Mouse (Mus musculus): ENCODE data around the gene Nob1. TPM values are rescaled to one million over a fixed set of nuclear protein-coding genes. Genes with fewer than 3 reads are reported as not detected.

Gene Nob1
- polyA plus RNA-seq, 2 experiments = 51.8 to 99.8 TPM

DNA sequence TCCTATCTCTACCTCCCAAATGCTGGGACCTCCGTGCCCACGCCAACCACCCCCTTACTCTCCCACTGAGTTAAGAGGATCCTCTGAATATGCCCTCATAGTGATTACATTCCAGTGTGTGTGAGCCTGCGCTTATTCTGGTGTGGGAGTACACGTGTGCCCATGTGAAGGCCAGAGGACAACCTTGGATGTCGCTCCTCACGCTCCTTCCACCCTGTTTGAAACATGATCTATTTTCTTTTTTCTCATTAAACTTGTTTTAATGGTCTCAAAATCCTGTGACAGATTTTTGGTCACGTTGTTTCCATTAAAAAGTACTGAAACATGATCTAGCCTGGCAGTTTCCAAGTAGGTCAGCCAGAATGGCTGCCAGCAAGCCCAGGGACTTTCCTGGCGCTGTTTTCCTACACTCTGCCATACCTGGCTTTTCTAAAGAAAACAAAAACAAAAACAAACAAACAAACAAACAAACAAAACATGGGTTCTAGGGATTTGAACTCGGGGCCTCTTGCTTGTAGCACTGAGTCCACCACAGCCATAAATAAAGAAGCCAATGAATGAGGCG is 28.7 kb downstream of the Nob1 start:
- H3K9me3 ChIP-seq (ENCODE audit: control insufficient read depth, low read length) = no peaks in the 10 kb centered on the region
- no peak overlapping the region for H3K4me2 ChIP-seq (replicated peaks; ENCODE audit: low read depth, low read length, severe bottlenecking)
- TF ChIP-seq POLR2A (IDR thresholded peaks at IDR 0.05; ENCODE audit: borderline replicate concordance, extremely low read depth, insufficient read depth, insufficient read length) = no peak
- H3K9ac ChIP-seq (ENCODE audit: low read depth, low read length, severe bottlenecking) = no peak overlapping the region
- DNase-seq (ENCODE audit: low spot score) = peak; percentile 41
- H3K4me1 ChIP-seq (ENCODE audit: control insufficient read depth, insufficient read depth, low read length) = peaks cover 15% of the 10 kb centered on the region
- H3K27me3 ChIP-seq (ENCODE audit: control insufficient read depth, insufficient read depth, low read length) = no peaks in the 10 kb centered on the region
- H3K4me3 ChIP-seq (replicated peaks; ENCODE audit: low read length) = no peak overlapping the region
- 38% methylated on average over 10 of the region's 10 CpGs for WGBS
- no peaks in the 10 kb centered on the region for H3K36me3 ChIP-seq (ENCODE audit: control insufficient read depth, insufficient read depth, low read length)
- ATAC-seq (ENCODE audit: low FRiP score, low read depth) = no peak
- no peak overlapping the region for H3K27ac ChIP-seq (replicated peaks; ENCODE audit: low read depth, low read length)

DNA sequence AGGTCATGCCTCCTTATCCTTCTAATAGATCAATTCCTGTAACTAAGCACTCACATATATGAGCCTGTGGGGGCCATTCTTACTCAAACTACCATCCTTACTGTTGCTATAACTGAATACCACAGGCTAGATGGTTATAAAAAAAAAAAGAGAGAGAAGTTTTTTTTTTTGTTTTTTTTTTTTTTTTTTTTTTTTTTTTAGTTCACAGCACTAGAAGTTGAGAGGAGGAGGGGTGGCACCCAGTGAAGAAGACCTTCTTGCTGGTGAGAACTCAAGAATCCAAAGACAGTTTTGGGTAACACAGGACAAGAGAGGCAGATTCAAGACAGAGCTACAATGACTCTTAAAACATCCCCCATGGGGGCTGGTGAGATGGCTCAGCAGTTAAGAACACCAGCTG is 29.5 kb downstream of the Nob1 start:
- Histone ChIP-seq H3K27me3 (ENCODE audit: control insufficient read depth, insufficient read depth, low read length) (no peaks in the 10 kb centered on the region), H3K27ac (replicated peaks; ENCODE audit: low read depth, low read length) (no peak overlapping the region), H3K4me1 (ENCODE audit: control insufficient read depth, insufficient read depth, low read length) (peaks cover 15% of the 10 kb centered on the region), H3K4me2 (replicated peaks; ENCODE audit: low read depth, low read length, severe bottlenecking) (no peak overlapping the region), H3K9ac (ENCODE audit: low read depth, low read length, severe bottlenecking) (no peak overlapping the region), H3K9me3 (ENCODE audit: control insufficient read depth, low read length) (no peaks in the 10 kb centered on the region), H3K36me3 (ENCODE audit: control insufficient read depth, insufficient read depth, low read length) (no peaks in the 10 kb centered on the region), H3K4me3 (replicated peaks; ENCODE audit: low read length) (no peak overlapping the region)
- ATAC-seq (ENCODE audit: low FRiP score, low read depth) = no peak
- DNase-seq (ENCODE audit: low spot score) = no peak
- no peak for TF ChIP-seq POLR2A (IDR thresholded peaks at IDR 0.05; ENCODE audit: borderline replicate concordance, extremely low read depth, insufficient read depth, insufficient read length)

DNA sequence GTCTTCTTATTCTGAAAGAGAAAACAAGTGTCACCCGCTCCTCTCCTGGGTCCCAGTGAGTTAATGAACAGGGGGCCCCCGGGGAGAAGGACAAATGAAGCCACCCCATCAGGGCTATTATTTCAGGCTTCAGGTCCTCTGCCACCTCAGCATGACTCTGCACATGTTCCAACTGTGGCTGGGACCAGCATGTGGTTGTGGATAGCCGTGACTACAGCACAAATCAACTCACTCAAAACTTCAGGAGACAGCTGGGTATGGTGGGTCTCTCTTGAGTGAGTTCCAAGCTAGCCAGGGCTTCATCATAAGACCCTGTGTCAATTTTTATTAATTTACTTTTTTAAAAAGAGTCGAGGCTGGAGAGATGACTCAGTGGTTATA is 33.7 kb downstream of the Nob1 start:
- no peak overlapping the region for H3K4me3 ChIP-seq (replicated peaks; ENCODE audit: low read length)
- no peak overlapping the region for H3K27ac ChIP-seq (replicated peaks; ENCODE audit: low read depth, low read length)
- H3K9me3 ChIP-seq (ENCODE audit: control insufficient read depth, low read length) = no peaks in the 10 kb centered on the region
- 76% methylated on average over 4 of the region's 4 CpGs for WGBS
- no peak for TF ChIP-seq POLR2A (IDR thresholded peaks at IDR 0.05; ENCODE audit: borderline replicate concordance, extremely low read depth, insufficient read depth, insufficient read length)
- peaks cover 18% of the 10 kb centered on the region for H3K4me1 ChIP-seq (ENCODE audit: control insufficient read depth, insufficient read depth, low read length)
- H3K9ac ChIP-seq (ENCODE audit: low read depth, low read length, severe bottlenecking) = no peak overlapping the region
- H3K36me3 ChIP-seq (ENCODE audit: control insufficient read depth, insufficient read depth, low read length) = no peaks in the 10 kb centered on the region
- no peak for DNase-seq (ENCODE audit: low spot score)
- no peak overlapping the region for H3K4me2 ChIP-seq (replicated peaks; ENCODE audit: low read depth, low read length, severe bottlenecking)
- no peaks in the 10 kb centered on the region for H3K27me3 ChIP-seq (ENCODE audit: control insufficient read depth, insufficient read depth, low read length)
- ATAC-seq (ENCODE audit: low FRiP score, low read depth) = no peak

DNA sequence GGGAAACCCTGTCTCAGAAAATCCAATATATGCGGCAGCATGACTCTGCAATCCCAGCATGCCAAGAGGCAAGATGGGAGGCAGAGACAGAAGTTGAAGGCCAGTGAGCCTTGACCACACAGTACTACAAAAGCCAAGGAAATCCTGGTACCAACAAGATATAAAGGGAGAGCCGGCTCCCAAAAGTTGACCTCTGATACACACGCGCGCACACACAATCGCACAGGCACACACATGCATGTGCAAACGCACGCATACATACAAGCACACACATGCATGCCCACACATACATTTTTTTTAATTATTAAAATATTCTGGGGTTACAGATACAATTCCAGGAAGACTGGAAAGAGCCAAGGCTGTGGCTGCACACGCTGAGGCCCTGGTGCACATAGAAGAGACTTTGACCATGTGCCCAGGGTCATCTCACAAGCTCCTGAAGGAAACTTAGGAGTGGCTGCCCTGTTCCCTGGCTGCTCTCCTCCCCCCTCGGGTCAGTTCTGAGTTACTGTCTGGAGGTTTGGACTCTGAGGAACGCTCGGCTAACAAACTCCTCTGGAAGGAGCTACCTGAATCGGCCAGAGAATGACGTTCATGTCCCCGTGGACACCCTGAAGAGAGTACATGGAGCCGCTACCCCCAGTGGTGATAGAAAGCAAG is 34.2 kb downstream of the Nob1 start:
- DNase-seq (ENCODE audit: low spot score) = no peak
- Histone ChIP-seq H3K36me3 (ENCODE audit: control insufficient read depth, insufficient read depth, low read length) (no peaks in the 10 kb centered on the region), H3K9me3 (ENCODE audit: control insufficient read depth, low read length) (no peaks in the 10 kb centered on the region), H3K4me1 (ENCODE audit: control insufficient read depth, insufficient read depth, low read length) (peaks cover 18% of the 10 kb centered on the region), H3K4me3 (replicated peaks; ENCODE audit: low read length) (no peak overlapping the region), H3K9ac (ENCODE audit: low read depth, low read length, severe bottlenecking) (no peak overlapping the region), H3K27ac (replicated peaks; ENCODE audit: low read depth, low read length) (no peak overlapping the region), H3K27me3 (ENCODE audit: control insufficient read depth, insufficient read depth, low read length) (no peaks in the 10 kb centered on the region), H3K4me2 (replicated peaks; ENCODE audit: low read depth, low read length, severe bottlenecking) (no peak overlapping the region)
- no peak for TF ChIP-seq POLR2A (IDR thresholded peaks at IDR 0.05; ENCODE audit: borderline replicate concordance, extremely low read depth, insufficient read depth, insufficient read length)
- 93% methylated on average over 16 of the region's 16 CpGs for WGBS
- ATAC-seq (ENCODE audit: low FRiP score, low read depth) = no peak

DNA sequence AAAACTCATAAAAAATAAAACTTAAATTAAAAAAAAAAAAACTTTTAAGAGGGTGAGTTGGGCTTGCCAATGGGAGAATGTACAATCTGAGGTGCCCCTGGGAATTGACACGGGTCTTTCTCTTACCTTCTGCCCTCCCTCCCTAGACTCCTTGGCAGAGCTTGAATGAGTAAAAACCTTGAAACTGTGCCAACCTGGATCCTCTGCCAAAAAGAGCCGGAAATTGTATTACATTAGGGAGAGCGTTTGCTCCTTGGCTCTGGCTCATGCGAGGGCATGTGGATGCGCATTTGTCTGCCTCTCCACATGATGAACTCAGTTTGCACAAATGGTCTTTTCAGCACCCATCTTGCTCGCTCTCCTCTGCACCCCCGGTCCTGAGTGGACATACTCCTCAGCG is 35.3 kb downstream of the Nob1 start:
- 48% methylated on average over 8 of the region's 8 CpGs for WGBS
- H3K9ac ChIP-seq (ENCODE audit: low read depth, low read length, severe bottlenecking) = no peak overlapping the region
- no peaks in the 10 kb centered on the region for H3K27me3 ChIP-seq (ENCODE audit: control insufficient read depth, insufficient read depth, low read length)
- DNase-seq (ENCODE audit: low spot score) = peak; percentile 84
- no peak for TF ChIP-seq POLR2A (IDR thresholded peaks at IDR 0.05; ENCODE audit: borderline replicate concordance, extremely low read depth, insufficient read depth, insufficient read length)
- no peak overlapping the region for H3K4me3 ChIP-seq (replicated peaks; ENCODE audit: low read length)
- no peaks in the 10 kb centered on the region for H3K9me3 ChIP-seq (ENCODE audit: control insufficient read depth, low read length)
- peaks cover 18% of the 10 kb centered on the region for H3K4me1 ChIP-seq (ENCODE audit: control insufficient read depth, insufficient read depth, low read length)
- no peak overlapping the region for H3K27ac ChIP-seq (replicated peaks; ENCODE audit: low read depth, low read length)
- ATAC-seq (ENCODE audit: low FRiP score, low read depth) = peak; percentile 51; the same call in 1 of the 2 replicates
- no peaks in the 10 kb centered on the region for H3K36me3 ChIP-seq (ENCODE audit: control insufficient read depth, insufficient read depth, low read length)
- no peak overlapping the region for H3K4me2 ChIP-seq (replicated peaks; ENCODE audit: low read depth, low read length, severe bottlenecking)
